Mouse (Mus musculus) kidney, adult 11 months (tissue): ENCODE measurements around the gene Ep400.
A peak's percentile ranks its signal among the peaks of the same experiment; 100 is the strongest.

Source experiments
- DNase-seq: peaks from one replicate; pipeline ENCODE4 v3.0.0; 2022

Gene Ep400

GRCm38 (mm10) chr5:110659682-110660081 lies 110.8 kb downstream of the Ep400 start:
- DNase-seq, result no peak

GRCm38 (mm10) chr5:110653686-110654085 lies 116.8 kb downstream of the Ep400 start:
- no peak for DNase-seq

- peak; percentile 85 for DNase-seq
Measured at GRCm38 (mm10) chr5:110652719-110653648, 117.5 kb downstream of the Ep400 start, which contains the start of the genes Noc4l and Ddx51. Gene Noc4l (minus strand): TSS chr5:110653417. Gene Ddx51 (plus strand): TSS chr5:110653451.

GRCm38 (mm10) chr5:110646377-110646776 lies 124.1 kb downstream of the Ep400 start:
- DNase-seq, result no peak

- DNase-seq, result peak; percentile 53
Measured at GRCm38 (mm10) chr5:110639459-110639858, 131.1 kb downstream of the Ep400 start.

GRCm38 (mm10) chr5:110638306-110639074 lies 132.0 kb downstream of the Ep400 start:
- no peak for DNase-seq

- no peak for DNase-seq
Measured at GRCm38 (mm10) chr5:110635951-110636707, 134.4 kb downstream of the Ep400 start.

GRCm38 (mm10) chr5:110629525-110630120 lies 140.9 kb downstream of the Ep400 start:
- peak; percentile 79 for DNase-seq

GRCm38 (mm10) chr5:110628156-110628555 lies 142.4 kb downstream of the Ep400 start:
- DNase-seq, result no peak

GRCm38 (mm10) chr5:110627351-110627750 lies 143.2 kb downstream of the Ep400 start:
- no peak for DNase-seq

GRCm38 (mm10) chr5:110624319-110624718 lies 146.2 kb downstream of the Ep400 start:
- DNase-seq, result no peak

- DNase-seq, result no peak
Measured at GRCm38 (mm10) chr5:110619226-110619625, 151.3 kb downstream of the Ep400 start.
